Mouse (Mus musculus) gastrocnemius, postnatal 36 days (tissue): ENCODE measurements around the gene Ctdsp2. TPM values are rescaled to one million over a fixed set of nuclear protein-coding genes. Genes with fewer than 3 reads are reported as not detected.

ENCODE experiments used
- DNase-seq, 2 experiments: peaks; one replicate each; pipeline ENCODE4 v3.0.0; 2022
- intact Hi-C: fragments of 180-260 bp; cut with DNase I; formaldehyde crosslinking; loops from one replicate; pipeline ENCODE4 v1.15.1; 2025
- total RNA-seq, 2 experiments: library from RNA; stranded (reverse); gene quantifications; 2 replicates each; pipeline ENCODE4 v1.2.3; 2021

Ctdsp2 gene
- total RNA-seq, 2 experiments from 2014 or later = 83.2 to 103 TPM

DNA sequence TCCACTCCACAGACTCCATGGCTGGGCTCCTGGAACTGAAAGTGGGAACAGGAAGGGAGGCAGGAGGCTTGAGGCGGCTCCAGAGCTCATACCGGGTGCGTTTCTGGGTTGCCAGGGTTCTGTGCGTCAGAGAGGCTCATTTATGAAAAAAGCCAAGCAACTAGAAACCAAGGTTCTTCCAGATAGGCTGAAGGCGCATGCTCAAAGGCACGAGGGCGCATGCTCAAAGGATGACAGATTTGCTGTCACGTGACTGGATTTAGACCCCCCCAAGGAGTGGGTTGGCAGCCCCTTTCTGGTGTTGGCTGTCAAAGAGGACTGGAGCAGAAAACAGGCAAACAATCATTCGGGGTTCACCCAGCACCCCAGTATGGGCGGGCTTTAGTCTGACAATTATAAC lies 16.8 kb upstream of the Ctdsp2 start:
- intact Hi-C loops = no loop called here
- peak; percentile 75 for DNase-seq

DNA sequence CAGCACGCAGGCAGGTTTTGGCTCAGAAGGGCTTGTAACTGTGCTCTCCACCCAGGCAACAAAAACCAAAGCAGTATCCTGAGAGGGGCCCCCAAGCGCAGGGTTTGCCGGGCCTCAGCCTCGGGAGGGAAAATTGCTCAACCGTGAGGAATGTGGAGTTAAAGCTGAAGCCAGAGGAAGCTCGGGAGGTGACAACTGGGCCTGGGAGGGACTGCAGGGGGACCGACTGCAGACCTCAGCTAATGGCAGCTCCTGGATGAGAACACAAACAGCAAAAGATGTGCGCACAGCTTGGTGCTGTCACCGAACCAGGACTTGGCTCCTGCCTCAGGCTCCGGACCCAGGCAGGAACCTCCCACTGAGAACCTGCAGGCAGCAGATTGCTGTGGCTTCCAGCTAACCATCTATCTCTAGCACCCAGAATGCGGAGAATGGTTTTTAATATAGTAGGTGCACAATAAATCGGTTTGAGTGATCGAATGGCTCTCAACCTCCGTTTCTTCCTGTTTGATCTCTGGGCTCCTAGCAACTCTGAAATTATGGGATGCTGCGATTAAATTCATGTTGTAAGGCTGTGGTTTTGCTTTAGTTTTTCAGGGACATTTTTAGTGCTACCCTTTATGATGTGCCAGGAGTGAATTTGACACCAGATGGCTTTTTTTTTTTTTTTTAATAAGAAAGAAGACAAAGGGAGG lies 16.1 kb upstream of the Ctdsp2 start:
- DNase-seq = peak; percentile 54 to 64
- intact Hi-C loops = no loop called here

DNA sequence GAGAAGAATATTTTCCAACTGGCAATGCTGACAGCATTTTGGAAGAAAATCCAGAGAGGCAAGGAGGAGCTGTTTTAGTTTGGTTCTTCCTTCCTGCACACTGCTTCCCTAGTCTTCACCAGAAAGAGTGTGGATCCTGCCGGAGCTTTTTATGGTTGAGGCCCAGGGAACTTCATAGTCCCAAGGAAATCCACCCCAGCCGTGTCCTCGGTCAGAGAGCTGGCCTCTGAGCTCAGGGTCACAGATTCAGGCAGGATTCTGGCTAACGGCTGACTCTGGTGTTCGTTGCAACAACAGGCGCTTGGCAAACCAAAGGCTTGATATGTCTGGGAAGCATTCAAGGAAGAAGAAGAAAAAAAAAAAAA lies 15.6 kb upstream of the Ctdsp2 start:
- intact Hi-C loops = no loop called here
- DNase-seq = no peak

DNA sequence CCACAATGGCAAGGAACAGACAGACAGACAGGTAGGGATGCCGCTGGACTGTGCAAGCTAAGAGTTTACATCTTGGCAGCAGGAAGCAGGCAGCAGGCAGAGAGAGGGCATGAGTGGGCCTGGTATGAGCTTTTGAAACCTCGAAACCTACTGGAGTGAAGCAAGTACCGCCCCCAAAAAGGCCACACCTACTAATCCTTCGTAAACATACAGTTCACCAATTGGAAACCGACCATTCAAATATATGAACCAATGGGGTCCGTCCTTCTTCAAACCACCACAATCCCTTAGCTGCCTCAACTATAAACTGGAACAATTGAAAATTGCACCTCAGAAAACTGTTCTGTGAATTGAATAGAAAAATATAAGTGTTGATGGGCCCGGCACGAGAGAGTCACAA lies 14.7 kb upstream of the Ctdsp2 start:
- intact Hi-C loops = no loop called here
- no peak for DNase-seq

DNA sequence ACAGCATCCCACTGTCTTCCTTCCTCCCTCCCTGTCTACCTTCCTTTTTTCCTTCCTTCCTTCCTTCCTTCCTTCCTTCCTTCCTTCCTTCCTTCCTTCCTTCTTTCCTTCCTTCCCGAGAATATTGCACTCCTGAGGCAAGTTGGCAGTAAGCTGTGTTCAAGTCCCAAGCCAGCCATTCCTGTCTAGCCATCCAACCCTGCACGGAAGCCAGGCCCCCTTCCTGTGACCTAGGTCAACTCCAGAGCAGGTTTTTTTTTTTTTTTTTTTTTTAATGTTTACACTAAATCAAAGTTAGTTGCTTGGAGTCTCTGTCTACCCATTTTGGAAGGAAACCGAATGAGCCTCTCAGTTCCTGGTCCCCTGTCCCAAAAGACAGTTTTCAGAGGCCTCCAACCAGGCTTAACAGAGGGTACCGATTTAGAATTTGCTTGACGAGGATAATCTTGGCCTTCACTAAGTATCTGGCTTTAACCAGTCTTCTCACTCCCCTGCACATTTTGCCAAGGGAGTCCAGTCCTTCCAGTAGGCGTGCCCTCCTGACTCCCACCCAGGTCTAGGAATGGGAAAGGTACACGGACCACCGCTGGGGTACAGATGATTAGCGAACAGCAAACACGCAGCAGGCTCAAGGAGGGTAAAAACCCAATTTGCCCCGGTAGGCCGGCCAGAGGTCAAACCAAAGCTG lies 7.0 kb upstream of the Ctdsp2 start:
- no peak for DNase-seq

DNA sequence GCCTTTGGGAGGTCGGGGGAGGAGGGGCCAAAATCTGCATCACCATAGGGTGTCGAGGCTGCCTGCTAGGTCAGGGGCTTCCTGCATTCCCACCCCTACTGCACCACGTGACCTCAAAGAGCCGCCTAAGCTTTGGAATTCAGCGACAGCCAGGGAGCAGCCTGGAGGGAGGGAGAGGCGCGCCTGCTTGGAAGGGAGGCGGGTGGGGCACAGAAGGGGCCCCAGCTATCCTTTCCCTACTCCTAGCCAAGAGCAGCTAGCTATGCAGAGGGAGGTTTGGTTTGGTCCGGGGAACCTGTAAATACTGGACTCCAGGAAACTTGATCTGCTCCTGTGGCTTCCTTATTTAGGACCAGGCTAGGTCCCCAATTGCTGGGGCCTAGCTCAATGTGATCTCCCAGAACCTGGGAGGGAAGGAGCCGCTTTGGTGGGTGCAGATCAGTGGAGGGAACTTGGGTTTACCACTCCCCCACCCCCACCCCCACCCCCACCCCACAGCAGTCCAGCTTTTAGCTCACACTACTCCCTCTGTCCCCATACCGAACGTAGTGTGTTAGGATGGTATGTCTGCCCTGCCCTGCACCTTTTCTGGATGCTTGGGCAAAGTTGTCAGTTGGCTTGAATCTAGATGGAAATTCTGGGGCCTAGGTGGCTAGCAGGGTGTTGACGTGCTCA lies 6.3 kb upstream of the Ctdsp2 start:
- no peak for DNase-seq

More for the DNA sequence above, 7.0 kb upstream of the Ctdsp2 start:
- intact Hi-C loops = no loop called here

DNA sequence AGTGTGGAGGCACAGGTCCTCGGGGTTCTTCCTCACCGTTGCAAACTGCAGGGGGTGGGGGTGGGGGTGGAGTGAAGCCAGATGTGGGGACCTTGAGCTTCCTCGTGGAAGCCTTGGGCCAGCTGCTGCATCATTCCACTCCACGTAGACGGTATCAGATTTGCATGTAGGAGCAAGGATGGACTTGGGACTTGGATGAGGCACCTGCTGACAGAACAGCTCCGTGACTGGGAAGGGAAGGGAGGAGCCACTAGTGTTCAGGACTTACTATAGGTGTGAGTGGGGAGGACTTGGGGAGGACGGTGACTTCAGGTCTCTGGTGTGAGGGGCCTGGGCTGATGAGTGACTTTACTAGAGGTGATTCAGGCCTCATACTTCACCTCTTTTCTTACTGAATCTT lies 5.5 kb upstream of the Ctdsp2 start:
- DNase-seq = no peak
- intact Hi-C loops = no loop called here

More for the DNA sequence above, 6.3 kb upstream of the Ctdsp2 start:
- intact Hi-C loops = no loop called here

DNA sequence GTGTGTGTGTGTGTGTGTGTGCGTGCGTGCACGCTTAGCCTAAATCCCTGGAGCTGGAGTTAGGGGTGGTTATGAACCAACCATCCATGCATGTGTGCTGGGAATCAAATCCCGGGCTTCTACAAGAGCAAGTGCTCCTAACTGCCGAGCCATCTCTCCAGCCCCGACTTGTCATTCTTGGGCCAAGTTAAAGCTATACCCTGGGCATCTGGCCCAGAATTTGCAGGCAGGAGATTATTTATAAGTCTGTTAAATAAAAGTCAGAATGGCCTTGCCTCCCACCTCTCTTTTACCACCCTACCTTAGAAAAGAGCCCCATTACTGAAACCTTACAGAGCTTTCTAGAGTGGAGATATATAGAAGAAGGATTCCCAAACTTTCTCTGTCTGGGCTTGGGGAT lies 2.8 kb upstream of the Ctdsp2 start:
- intact Hi-C loops = no loop called here
- no peak for DNase-seq

DNA sequence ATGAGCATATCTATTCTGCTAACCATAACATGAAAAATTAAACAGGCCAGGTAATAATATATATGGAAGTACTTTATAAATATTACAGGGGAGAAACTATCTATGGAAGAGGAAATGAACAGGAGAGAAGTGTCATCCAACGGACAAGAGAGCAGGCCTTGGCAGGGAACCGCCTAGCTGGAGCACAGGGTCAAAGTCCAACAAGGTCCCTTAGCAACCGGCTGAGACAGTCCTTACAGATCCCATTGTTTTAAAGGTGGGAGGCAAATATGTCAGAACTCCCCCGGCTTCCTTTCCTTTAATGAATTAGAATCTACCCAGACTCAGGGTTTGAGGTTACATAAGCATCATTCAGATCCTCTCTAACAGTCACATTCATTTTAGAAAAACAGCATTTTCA lies 1.4 kb upstream of the Ctdsp2 start:
- no peak for DNase-seq
- intact Hi-C loops = no loop called here

DNA sequence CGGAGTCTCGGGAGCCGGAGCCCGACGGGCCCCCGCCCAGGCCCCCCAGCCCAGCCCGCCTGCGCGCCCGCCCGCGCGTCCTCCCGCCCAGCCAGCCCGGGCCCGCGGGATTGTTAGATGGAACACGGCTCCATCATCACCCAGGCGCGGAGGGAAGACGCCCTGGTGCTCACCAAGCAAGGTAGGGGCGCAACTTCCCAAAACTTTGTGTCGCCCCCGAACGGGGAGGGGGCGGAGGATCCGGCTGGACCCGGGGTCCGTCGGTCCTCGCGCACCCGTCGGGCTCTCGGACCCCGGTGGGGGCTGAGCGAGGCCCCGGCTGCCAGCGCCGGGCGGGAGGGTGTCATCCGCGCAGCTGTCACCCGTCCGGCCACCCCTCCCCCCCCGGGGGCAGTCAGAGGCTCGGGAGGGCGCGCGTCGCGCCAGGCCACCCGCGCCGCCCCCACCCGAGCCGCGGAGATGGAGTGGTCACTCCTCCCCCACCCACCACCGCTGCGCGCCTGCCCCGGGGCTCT lies 661 bp downstream of the Ctdsp2 start:
- DNase-seq = peak; percentile 74 to 75
- intact Hi-C loops = loop anchor here (2.0 kb wide), 1 partner anchor 50 kb away; no protein-coding TSS in a partner anchor

DNA sequence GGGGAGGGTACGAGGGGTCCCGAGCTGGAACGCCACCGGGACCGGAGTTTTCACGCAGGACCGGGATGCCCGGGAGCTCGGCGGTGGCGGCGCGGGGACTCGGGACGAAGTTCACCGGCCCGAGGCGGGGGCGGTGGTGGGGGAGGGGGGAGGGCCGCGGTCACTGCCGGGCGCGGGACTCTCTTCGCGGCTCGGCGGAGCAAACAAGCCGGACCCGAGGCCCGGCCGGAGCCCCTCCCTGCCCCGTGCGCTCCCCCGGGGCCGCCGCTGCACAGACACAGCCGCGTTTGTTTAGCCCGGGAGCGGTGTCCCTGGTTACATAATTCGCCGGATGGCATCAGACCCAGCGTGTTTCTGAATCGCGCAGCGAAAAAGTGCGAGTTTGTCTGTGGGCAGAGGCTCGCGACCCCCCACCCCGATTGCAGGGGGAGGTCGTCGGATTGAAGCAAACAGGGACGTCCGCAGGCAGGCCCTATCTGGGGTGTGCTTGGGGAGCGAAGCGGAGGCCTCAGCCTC lies 1.2 kb downstream of the Ctdsp2 start:
- peak in 1 of 2 experiments; percentile 39 for DNase-seq
- intact Hi-C loops = loop anchor here (2.0 kb wide), 1 partner anchor 51 kb away; no protein-coding TSS in a partner anchor

DNA sequence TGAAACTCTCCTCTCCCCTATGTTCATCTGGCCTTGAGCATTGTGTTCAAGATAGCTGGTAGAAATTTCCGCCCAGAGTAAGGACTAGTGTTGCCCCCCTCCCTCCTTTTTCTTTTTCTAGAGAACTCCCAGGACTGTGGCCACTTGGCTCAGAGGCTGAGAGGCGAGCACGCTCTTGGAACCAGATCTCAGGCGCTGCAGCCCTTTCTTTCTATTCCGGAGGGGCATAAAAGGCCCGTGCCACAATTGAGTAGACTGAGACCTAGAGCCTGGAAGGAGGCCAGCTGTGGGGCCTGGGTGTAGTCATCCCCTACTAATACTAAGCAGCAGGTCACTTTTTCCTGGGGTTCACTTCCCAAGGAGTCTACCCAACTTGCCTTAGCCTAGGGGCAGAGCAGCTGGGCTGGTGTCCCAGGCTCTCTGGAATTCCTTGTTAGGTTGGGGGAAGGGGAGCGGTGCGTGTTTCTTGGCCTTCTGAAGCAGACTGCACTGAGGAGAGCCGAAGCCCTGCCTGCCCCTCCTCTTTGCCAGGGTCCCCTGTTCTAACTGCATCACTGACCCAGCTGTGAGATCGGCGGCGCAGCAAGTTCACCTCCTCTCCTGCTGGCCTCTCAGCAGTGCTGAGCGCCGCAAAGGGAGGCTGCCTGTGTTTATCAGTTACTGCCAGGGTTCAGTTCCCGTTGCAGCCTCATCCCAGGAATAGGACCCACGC lies 1.9 kb downstream of the Ctdsp2 start:
- DNase-seq = peak; percentile 31 to 66
- intact Hi-C loops = no loop called here

DNA sequence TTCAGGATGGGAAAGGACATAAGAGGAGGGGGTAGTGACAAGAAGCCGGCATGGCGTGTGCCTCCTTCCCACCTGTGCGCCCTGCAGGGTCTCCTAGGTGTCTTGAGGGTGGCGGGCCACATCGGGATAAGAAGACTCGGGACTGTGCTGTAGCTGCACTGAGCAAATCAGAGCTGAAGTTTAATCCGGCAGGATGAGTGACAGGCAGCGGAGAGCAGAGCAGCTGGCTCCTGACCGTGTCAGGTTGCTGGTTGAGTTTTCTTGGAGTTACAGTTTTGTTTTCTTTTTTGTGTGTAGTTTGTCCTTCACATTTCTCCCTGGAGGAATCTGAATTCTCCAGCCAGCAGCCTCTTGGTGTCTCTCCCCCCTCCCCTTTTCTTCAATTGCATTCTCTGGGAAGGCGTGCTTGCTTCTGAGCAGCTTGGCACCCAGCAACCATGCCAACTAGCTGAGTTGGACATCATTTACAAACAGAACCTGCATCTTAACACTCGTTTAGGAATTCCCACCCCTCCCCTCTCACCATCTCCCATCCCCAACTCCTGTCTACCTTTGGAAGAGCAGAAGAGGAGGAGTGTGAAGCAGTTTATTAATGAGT lies 2.5 kb downstream of the Ctdsp2 start:
- DNase-seq = peak in 1 of 2 experiments; percentile 34
- intact Hi-C loops = no loop called here

DNA sequence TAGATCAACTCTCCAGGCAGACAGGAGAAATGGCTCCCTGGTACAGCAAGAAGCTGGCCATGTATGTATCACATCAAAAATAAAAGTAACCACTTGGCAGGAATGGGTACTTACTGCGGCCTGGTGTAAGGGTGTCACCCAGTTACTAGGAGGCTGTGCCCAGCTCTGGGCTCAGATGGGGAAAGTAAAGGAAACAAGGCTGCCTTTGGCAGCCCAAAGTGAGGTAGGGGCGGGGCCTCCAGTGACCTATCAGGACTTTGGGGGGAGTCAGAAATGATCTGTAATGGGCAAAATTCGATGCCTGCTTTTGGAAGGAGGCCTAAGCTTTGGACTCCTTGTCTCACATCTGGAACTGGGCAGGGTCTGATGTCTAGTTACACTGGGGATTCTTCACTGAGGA lies 3.2 kb downstream of the Ctdsp2 start:
- DNase-seq = no peak
- intact Hi-C loops = no loop called here

DNA sequence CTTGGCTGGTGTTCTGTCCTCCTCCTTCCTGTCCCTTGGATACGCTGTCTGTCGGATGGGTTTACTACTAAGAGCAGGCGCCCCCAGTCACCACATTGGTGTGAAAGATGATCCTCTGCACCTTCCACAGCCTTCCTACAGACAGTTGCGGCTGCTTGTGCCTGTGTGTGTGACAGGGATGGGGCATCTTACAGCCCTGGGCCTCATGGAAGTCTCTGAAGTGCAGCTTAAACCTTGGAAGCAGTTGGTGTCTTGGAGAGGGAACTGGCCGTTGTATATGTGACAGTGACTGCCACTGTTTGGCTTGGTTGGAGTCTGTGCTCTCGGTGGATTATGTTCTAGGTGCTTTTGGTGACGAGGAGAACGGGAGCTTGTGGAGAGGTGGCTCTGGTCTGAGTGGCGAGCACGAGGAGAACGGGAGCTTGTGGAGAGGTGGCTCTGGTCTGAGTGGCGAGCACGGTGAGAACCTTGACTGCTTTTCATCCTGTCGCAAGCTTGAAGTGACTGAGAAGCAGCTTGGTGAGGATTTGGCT lies 4.7 kb downstream of the Ctdsp2 start:
- intact Hi-C loops = no loop called here
- no peak for DNase-seq

DNA sequence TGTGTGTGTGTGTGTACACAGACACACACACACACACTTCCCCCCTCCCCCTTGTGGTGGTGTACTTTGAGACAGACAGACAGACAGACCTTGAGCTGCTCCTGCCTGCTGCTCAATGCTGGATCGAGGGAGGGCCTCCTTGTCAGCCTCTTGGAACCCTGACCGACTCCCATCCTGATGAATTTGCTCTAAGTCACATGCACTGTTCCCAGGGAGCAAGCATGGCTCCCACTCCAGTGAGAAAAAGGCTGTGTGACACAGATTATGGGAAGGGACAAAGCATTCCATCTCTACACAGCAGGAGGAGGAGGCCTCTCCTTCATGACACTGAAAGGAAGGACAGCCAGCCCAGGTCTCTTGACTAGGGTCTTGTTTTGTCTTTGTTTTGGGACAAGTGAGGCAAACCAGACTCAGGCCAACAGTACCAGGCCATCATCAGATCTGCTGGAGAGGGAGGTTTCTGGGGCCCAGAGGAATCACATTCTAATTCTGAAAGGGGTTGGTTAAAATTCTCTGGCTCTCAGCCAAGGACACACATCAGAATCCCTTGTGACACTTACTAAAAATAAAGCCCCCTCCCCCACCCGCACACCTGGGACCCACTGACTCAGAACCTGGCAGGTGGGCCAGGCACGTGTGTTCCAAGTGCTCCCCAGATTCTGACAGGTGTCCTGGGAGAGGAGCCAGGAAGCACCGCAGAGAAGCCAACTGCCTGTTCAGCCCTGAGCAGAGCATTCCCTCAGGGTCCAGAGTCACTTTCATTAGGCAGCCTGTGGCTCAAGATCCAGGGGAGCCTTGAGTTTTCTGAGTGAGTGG lies 5.9 kb downstream of the Ctdsp2 start:
- DNase-seq = no peak
- intact Hi-C loops = no loop called here

DNA sequence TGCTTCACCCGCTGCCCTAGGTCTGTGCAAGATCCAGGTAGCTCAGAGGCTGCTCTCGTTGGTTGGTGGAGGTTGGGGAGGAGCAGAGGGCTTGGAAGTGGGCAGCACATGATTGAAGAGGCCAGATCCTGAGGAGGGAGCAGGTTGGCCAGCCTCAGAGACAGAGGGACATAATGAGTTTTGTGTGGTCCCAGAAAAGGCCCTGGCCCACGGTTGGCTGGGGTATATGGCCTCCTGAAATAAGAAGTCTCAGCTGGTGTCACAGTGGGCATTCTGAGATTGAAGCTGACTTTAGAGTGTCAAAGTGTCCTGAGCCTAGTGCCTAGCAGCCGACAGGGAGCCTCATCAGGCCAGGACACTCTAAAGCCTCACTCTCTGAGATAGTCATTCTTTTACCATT lies 6.6 kb downstream of the Ctdsp2 start:
- no peak for DNase-seq
- intact Hi-C loops = no loop called here

DNA sequence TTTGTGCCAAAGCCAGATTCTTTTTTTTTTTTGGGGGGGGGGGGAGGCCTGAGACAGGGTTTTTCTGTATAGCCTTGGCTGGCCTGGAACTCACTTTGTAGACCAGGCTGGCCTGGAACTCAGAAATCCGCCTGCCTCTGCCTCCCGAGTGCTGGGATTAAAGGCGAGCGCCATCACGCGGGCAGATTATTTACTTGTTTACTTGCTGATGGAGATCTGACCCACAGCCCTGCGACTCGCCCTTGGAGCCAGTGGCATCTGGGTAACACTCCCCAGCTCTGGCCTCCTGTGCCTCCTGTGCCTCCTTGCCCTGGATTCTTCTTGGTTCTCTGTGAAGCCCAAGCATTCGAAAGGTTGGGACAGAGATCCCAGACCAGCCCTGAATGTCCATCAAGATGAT lies 7.1 kb downstream of the Ctdsp2 start:
- DNase-seq = no peak
- intact Hi-C loops = no loop called here

DNA sequence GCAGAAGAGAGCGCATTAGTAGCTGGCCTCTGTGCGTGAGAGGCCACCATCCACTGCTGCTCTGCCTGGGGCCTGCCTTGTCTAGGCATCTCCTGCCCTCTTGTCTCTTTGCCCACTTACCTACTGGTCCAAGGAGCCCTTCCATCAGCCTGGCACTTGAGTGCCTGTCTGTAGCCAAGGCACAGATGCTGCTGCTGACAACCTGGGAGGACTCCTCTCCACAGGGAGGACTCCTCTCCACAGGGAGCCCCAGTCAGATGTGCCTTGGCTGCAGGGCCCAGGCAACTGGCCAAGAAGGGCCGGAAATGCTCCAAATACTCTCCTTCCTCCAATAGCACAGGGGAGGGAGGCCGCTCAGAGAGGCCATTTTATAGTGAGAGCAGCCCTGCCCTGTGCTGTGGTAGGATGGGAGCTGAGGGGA lies 8.0 kb downstream of the Ctdsp2 start:
- DNase-seq = peak; percentile 90
- intact Hi-C loops = no loop called here
